Mouse (Mus musculus): ENCODE results near the gene Pkmyt1. TPM values are rescaled to one million over a fixed set of nuclear protein-coding genes. Genes with fewer than 3 reads are reported as not detected.
A peak's percentile ranks its signal among the peaks of the same experiment; 100 is the strongest.

Gene Pkmyt1
- polyA plus RNA-seq, 1 experiment from 2014 or later = 47.8 TPM

- H3K4me3 ChIP-seq (ENCODE audit: low read depth, low read length) = no peak overlapping the region
- H3K4me1 ChIP-seq (ENCODE audit: control insufficient read depth, insufficient read depth, low read length) = peaks cover 4% of the 10 kb centered on the region
- DNase-seq (ENCODE audit: low spot score) (no peak), ATAC-seq (ENCODE audit: insufficient number of reproducible peaks, low FRiP score, low TSS enrichment, low read depth) (no peak)
- no peak overlapping the region for H3K9ac ChIP-seq (ENCODE audit: low read length)
- WGBS = 41% methylated on average over 1 of the region's 1 CpGs
- no peaks in the 10 kb centered on the region for H3K27me3 ChIP-seq (ENCODE audit: control insufficient read depth, insufficient read depth, low read length)
- no peak overlapping the region for H3K4me2 ChIP-seq (ENCODE audit: low read depth, severe bottlenecking)
- H3K36me3 ChIP-seq (ENCODE audit: control insufficient read depth, insufficient read depth, low read length) = peaks cover 4% of the 10 kb centered on the region; the same call in 1 of the 2 replicates
- H3K9me3 ChIP-seq (ENCODE audit: control insufficient read depth, low read length) = no peaks in the 10 kb centered on the region
- H3K27ac ChIP-seq (replicated peaks; ENCODE audit: low read depth, low read length) = no peak overlapping the region
Measured at GRCm38 (mm10) chr17:23730441-23730840, 4.3 kb downstream of the Pkmyt1 start.

GRCm38 (mm10) chr17:23734341-23734740 is 8.2 kb downstream of the Pkmyt1 start:
- Histone ChIP-seq H3K9me3 (ENCODE audit: control insufficient read depth, low read length) (no peaks in the 10 kb centered on the region; the same call in 1 of the 2 replicates), H3K9ac (ENCODE audit: low read length) (no peak overlapping the region), H3K27me3 (ENCODE audit: control insufficient read depth, insufficient read depth, low read length) (peaks cover 22% of the 10 kb centered on the region), H3K4me1 (ENCODE audit: control insufficient read depth, insufficient read depth, low read length) (no peaks in the 10 kb centered on the region; the same call in 1 of the 2 replicates), H3K4me3 (ENCODE audit: low read depth, low read length) (no peak overlapping the region), H3K27ac (replicated peaks; ENCODE audit: low read depth, low read length) (no peak overlapping the region), H3K4me2 (ENCODE audit: low read depth, severe bottlenecking) (no peak overlapping the region), H3K36me3 (ENCODE audit: control insufficient read depth, insufficient read depth, low read length) (peaks cover 5% of the 10 kb centered on the region; the same call in 1 of the 2 replicates)
- DNase-seq (ENCODE audit: low spot score) (no peak), ATAC-seq (ENCODE audit: insufficient number of reproducible peaks, low FRiP score, low TSS enrichment, low read depth) (no peak)
- WGBS = 88% methylated on average over 1 of the region's 1 CpGs

- no peak for ATAC-seq (ENCODE audit: insufficient number of reproducible peaks, low FRiP score, low TSS enrichment, low read depth)
- Histone ChIP-seq H3K36me3 (ENCODE audit: control insufficient read depth, insufficient read depth, low read length) (peaks cover 5% of the 10 kb centered on the region; the same call in 1 of the 2 replicates), H3K4me2 (ENCODE audit: low read depth, severe bottlenecking) (no peak overlapping the region), H3K4me3 (ENCODE audit: low read depth, low read length) (no peak overlapping the region), H3K27ac (replicated peaks; ENCODE audit: low read depth, low read length) (no peak overlapping the region), H3K9me3 (ENCODE audit: control insufficient read depth, low read length) (peaks cover 4% of the 10 kb centered on the region; the same call in 1 of the 2 replicates), H3K9ac (ENCODE audit: low read length) (no peak overlapping the region), H3K27me3 (ENCODE audit: control insufficient read depth, insufficient read depth, low read length) (peaks cover 54% of the 10 kb centered on the region), H3K4me1 (ENCODE audit: control insufficient read depth, insufficient read depth, low read length) (peaks cover 7% of the 10 kb centered on the region; the same call in 1 of the 2 replicates)
- 59% methylated on average over 15 of the region's 15 CpGs for WGBS
- no peak for DNase-seq (ENCODE audit: low spot score)
Measured at GRCm38 (mm10) chr17:23737493-23738445, 11.6 kb downstream of the Pkmyt1 start.

- H3K36me3 ChIP-seq (ENCODE audit: control insufficient read depth, insufficient read depth, low read length) = 0 out of 2 replicates have a peak, but pooled peaks cover 5% of the 10 kb centered on the region
- no peak overlapping the region for H3K9ac ChIP-seq (ENCODE audit: low read length)
- peaks cover 7% of the 10 kb centered on the region; the same call in 1 of the 2 replicates for H3K4me1 ChIP-seq (ENCODE audit: control insufficient read depth, insufficient read depth, low read length)
- DNase-seq (ENCODE audit: low spot score) (no peak), ATAC-seq (ENCODE audit: insufficient number of reproducible peaks, low FRiP score, low TSS enrichment, low read depth) (no peak)
- H3K4me2 ChIP-seq (ENCODE audit: low read depth, severe bottlenecking) = peak overlapping the region; percentile 98; the same call in 1 of the 2 replicates
- peaks cover 4% of the 10 kb centered on the region; the same call in 1 of the 2 replicates for H3K9me3 ChIP-seq (ENCODE audit: control insufficient read depth, low read length)
- WGBS = 41% methylated on average over 2 of the region's 2 CpGs
- H3K27me3 ChIP-seq (ENCODE audit: control insufficient read depth, insufficient read depth, low read length) = peaks cover 64% of the 10 kb centered on the region
- peak overlapping the region; percentile 64 for H3K4me3 ChIP-seq (ENCODE audit: low read depth, low read length)
- H3K27ac ChIP-seq (replicated peaks; ENCODE audit: low read depth, low read length) = no peak overlapping the region
Measured at GRCm38 (mm10) chr17:23738836-23739201, 12.7 kb downstream of the Pkmyt1 start.

GRCm38 (mm10) chr17:23739202-23740135 is 13.3 kb downstream of the Pkmyt1 start:
- WGBS = 1% methylated on average over 48 of the region's 48 CpGs
- peak; percentile 33; the same call in 1 of the 2 replicates for ATAC-seq (ENCODE audit: insufficient number of reproducible peaks, low FRiP score, low TSS enrichment, low read depth)
- Histone ChIP-seq H3K27ac (replicated peaks; ENCODE audit: low read depth, low read length) (no peak overlapping the region), H3K4me2 (ENCODE audit: low read depth, severe bottlenecking) (peak overlapping the region; percentile 98), H3K4me1 (ENCODE audit: control insufficient read depth, insufficient read depth, low read length) (peaks cover 7% of the 10 kb centered on the region; the same call in 1 of the 2 replicates), H3K4me3 (ENCODE audit: low read depth, low read length) (peak overlapping the region; percentile 64), H3K36me3 (ENCODE audit: control insufficient read depth, insufficient read depth, low read length) (0 out of 2 replicates have a peak, but pooled peaks cover 3% of the 10 kb centered on the region), H3K9ac (ENCODE audit: low read length) (peak overlapping the region; percentile 58), H3K9me3 (ENCODE audit: control insufficient read depth, low read length) (peaks cover 4% of the 10 kb centered on the region; the same call in 1 of the 2 replicates), H3K27me3 (ENCODE audit: control insufficient read depth, insufficient read depth, low read length) (peaks cover 71% of the 10 kb centered on the region)
- DNase-seq (ENCODE audit: low spot score) = peak; percentile 65

- under 1% methylated on average over 46 of the region's 46 CpGs for WGBS
- Histone ChIP-seq H3K9me3 (ENCODE audit: control insufficient read depth, low read length) (peaks cover 4% of the 10 kb centered on the region; the same call in 1 of the 2 replicates), H3K9ac (ENCODE audit: low read length) (peak overlapping the region; percentile 58), H3K4me3 (ENCODE audit: low read depth, low read length) (peak overlapping the region; percentile 64), H3K4me2 (ENCODE audit: low read depth, severe bottlenecking) (peak overlapping the region; percentile 98), H3K27me3 (ENCODE audit: control insufficient read depth, insufficient read depth, low read length) (peaks cover 78% of the 10 kb centered on the region), H3K36me3 (ENCODE audit: control insufficient read depth, insufficient read depth, low read length) (0 out of 2 replicates have a peak, but pooled peaks cover 3% of the 10 kb centered on the region), H3K27ac (replicated peaks; ENCODE audit: low read depth, low read length) (no peak overlapping the region), H3K4me1 (ENCODE audit: control insufficient read depth, insufficient read depth, low read length) (peaks cover 12% of the 10 kb centered on the region)
- DNase-seq (ENCODE audit: low spot score) (peak; percentile 86), ATAC-seq (ENCODE audit: insufficient number of reproducible peaks, low FRiP score, low TSS enrichment, low read depth) (peak; percentile 67; the same call in 1 of the 2 replicates)
Measured at GRCm38 (mm10) chr17:23740136-23740584, 14.0 kb downstream of the Pkmyt1 start.

- no peak within 1 kb of the TSS for H3K27ac ChIP-seq (replicated peaks; ENCODE audit: low read depth, low read length)
- peak within 1 kb of the TSS; percentile 98 for H3K4me2 ChIP-seq (ENCODE audit: low read depth, severe bottlenecking)
- peaks cover 4% of the 10 kb centered on the region; the same call in 1 of the 2 replicates for H3K9me3 ChIP-seq (ENCODE audit: control insufficient read depth, low read length)
- peak within 1 kb of the TSS; percentile 58 for H3K9ac ChIP-seq (ENCODE audit: low read length)
- H3K36me3 ChIP-seq (ENCODE audit: control insufficient read depth, insufficient read depth, low read length) = no peaks in the 10 kb centered on the region
- peaks cover 17% of the 10 kb centered on the region for H3K4me1 ChIP-seq (ENCODE audit: control insufficient read depth, insufficient read depth, low read length)
- H3K4me3 ChIP-seq (ENCODE audit: low read depth, low read length) = peak within 1 kb of the TSS; percentile 64
- DNase-seq (ENCODE audit: low spot score) (no peak), ATAC-seq (ENCODE audit: insufficient number of reproducible peaks, low FRiP score, low TSS enrichment, low read depth) (peak; percentile 7; the same call in 1 of the 2 replicates)
- H3K27me3 ChIP-seq (ENCODE audit: control insufficient read depth, insufficient read depth, low read length) = peaks cover 82% of the 10 kb centered on the region
- 5% methylated on average over 13 of the region's 13 CpGs for WGBS
Measured at GRCm38 (mm10) chr17:23740598-23741021, 14.5 kb downstream of the Pkmyt1 start, which contains the start of gene Paqr4. Paqr4 (minus strand) TSS chr17:23740867.

All from limb, embryonic 11.5 days (tissue).